Mouse (Mus musculus) intestine, embryonic 16.5 days (tissue): Measurements from ENCODE around the gene Emc9. TPM values are rescaled to one million over a fixed set of nuclear protein-coding genes. Genes with fewer than 3 reads are reported as not detected.

Experiments used
- ATAC-seq: fragments of 200-750 bp; cut with Nextera tagmentation; 2 replicates; pipeline ENCODE4 v1.8.0; 2017; ENCODE audit warnings: moderate TSS enrichment, moderate library complexity
- H3K27ac ChIP-seq: fragments of 300-500 bp; sonication (generic); 2 replicates; pipeline ENCODE4 v1.5.1; 2014; ENCODE audit warnings: mild to moderate bottlenecking, low read length
- H3K27me3 ChIP-seq: fragments of 300-500 bp; sonication (generic); replicated peaks from 2 replicates; pipeline ENCODE4 v1.6.1; 2014; ENCODE audit warnings: low read length, control low read depth, mixed read lengths; ENCODE audit not compliant: control insufficient read depth, insufficient read depth
- H3K36me3 ChIP-seq: fragments of 300-500 bp; sonication (generic); 2 replicates; pipeline ENCODE4 v1.6.1; 2014; ENCODE audit warnings: low read length, control low read depth; ENCODE audit not compliant: control insufficient read depth, insufficient read depth
- H3K4me1 ChIP-seq: fragments of 300-500 bp; sonication (generic); 2 replicates; pipeline ENCODE4 v1.6.1; 2014; ENCODE audit warnings: low read length, control low read depth, mixed read lengths; ENCODE audit not compliant: control insufficient read depth, insufficient read depth
- H3K4me2 ChIP-seq: fragments of 300-500 bp; sonication (generic); 2 replicates; pipeline ENCODE4 v1.6.1; 2014; ENCODE audit warnings: low read depth, low read length, control low read depth
- H3K4me3 ChIP-seq: fragments of 300-500 bp; sonication (generic); 2 replicates; pipeline ENCODE4 v1.5.1; 2014; ENCODE audit warnings: mild to moderate bottlenecking, low read length
- H3K9ac ChIP-seq: fragments of 300-500 bp; sonication (generic); 2 replicates; pipeline ENCODE4 v1.6.1; 2014; ENCODE audit warnings: low read depth, low read length
- H3K9me3 ChIP-seq: fragments of 300-500 bp; sonication (generic); 2 replicates; pipeline ENCODE4 v1.6.1; 2016; ENCODE audit warnings: low read length, control low read depth; ENCODE audit not compliant: control insufficient read depth
- WGBS: fragments of 180-500 bp; shearing (Covaris S2); extraction: QIAGEN DNeasy Blood & Tissue Kit; methylation state at CpG from one replicate; pipeline ENCODE4 v1.1.7; 2014; 5-methylcytosine and 5-hydroxymethylcytosine counted together
- polyA plus RNA-seq: library from polyadenylated mRNA; unstranded; fragments of >200 nt; fragmentation: Nextera tagmentation; extraction: Ambion mirVana; gene quantifications from 2 replicates; pipeline ENCODE4 v1.2.1, GENCODE M21; 2015

Gene Emc9
- polyA plus RNA-seq, 1 experiment from 2014 or later: 14.0 TPM

- 45% methylated on average over 6 of the region's 6 CpGs for WGBS
- no peak overlapping the region for H3K9ac ChIP-seq
These were observed 48.9 kb downstream of the Emc9 start for GRCm38 (mm10) chr14:55536116-55536745.

More at GRCm38 (mm10) chr14:55536116-55536745, 48.9 kb downstream of the Emc9 start:
- H3K27me3 ChIP-seq: no peaks in the 10 kb centered on the region
- H3K36me3 ChIP-seq: no peaks in the 10 kb centered on the region
- H3K27ac ChIP-seq: no peak overlapping the region
- no peaks in the 10 kb centered on the region for H3K9me3 ChIP-seq
- H3K4me1 ChIP-seq: peaks cover 12% of the 10 kb centered on the region
- no peak overlapping the region for H3K4me3 ChIP-seq
- no peak overlapping the region for H3K4me2 ChIP-seq
- ATAC-seq: no peak

Other genes with a start within 250 kb of the Emc9 start
- 165 and 167 TPM in 2 replicates for gene Dhrs4, start 106.5 kb downstream of the Emc9 start, polyA plus RNA-seq
- 1.0 TPM in 2 replicates for gene Carmil3, start 94.7 kb downstream of the Emc9 start, polyA plus RNA-seq
- gene Cpne6, start 74.9 kb downstream of the Emc9 start, polyA plus RNA-seq: 0.61 TPM in 2 replicates
- gene Nrl, start 60.3 kb downstream of the Emc9 start, polyA plus RNA-seq: not detected in 2 replicates
- 46.2 and 51.8 TPM in 2 replicates for gene Pck2, start 45.0 kb downstream of the Emc9 start, polyA plus RNA-seq
- gene Dcaf11, start 25.3 kb downstream of the Emc9 start, polyA plus RNA-seq: 102 and 104 TPM in 2 replicates
- 2.0 and 2.2 TPM in 2 replicates for gene A730061H03Rik, start 24.9 kb downstream of the Emc9 start, polyA plus RNA-seq
- 0.18 and 0.28 TPM in 2 replicates for gene Fitm1, start 9.7 kb downstream of the Emc9 start, polyA plus RNA-seq
- gene Psme1, start 7.2 kb downstream of the Emc9 start, polyA plus RNA-seq: 217 and 224 TPM in 2 replicates
- 347 and 368 TPM in 2 replicates for gene Psme2, start 5.8 kb upstream of the Emc9 start, polyA plus RNA-seq
- 19.0 and 19.8 TPM in 2 replicates for gene Rnf31, start 6.4 kb upstream of the Emc9 start, polyA plus RNA-seq
- 11.6 and 12.9 TPM in 2 replicates for gene Irf9, start 18.3 kb upstream of the Emc9 start, polyA plus RNA-seq
- 13.1 and 13.9 TPM in 2 replicates for gene Rec8, start 32.7 kb upstream of the Emc9 start, polyA plus RNA-seq
- 65.5 and 71.1 TPM in 2 replicates for gene Ipo4, start 50.7 kb upstream of the Emc9 start, polyA plus RNA-seq
- gene Gm49378, start 52.6 kb upstream of the Emc9 start, polyA plus RNA-seq: 0.53 and 0.70 TPM in 2 replicates
- gene Tm9sf1, start 58.5 kb upstream of the Emc9 start, polyA plus RNA-seq: 131 and 133 TPM in 2 replicates
- 1.0 and 1.3 TPM in 2 replicates for gene Tssk4, start 64.9 kb upstream of the Emc9 start, polyA plus RNA-seq
- 65.6 and 70.7 TPM in 2 replicates for gene Mdp1, start 75.2 kb upstream of the Emc9 start, polyA plus RNA-seq
- 52.3 and 58.4 TPM in 2 replicates for gene Gmpr2, start 86.6 kb upstream of the Emc9 start, polyA plus RNA-seq
- 464 and 495 TPM in 2 replicates for gene Nedd8, start 86.8 kb upstream of the Emc9 start, polyA plus RNA-seq
- 32.6 and 37.1 TPM in 2 replicates for gene Tinf2, start 96.5 kb upstream of the Emc9 start, polyA plus RNA-seq
- 0.75 and 1.4 TPM in 2 replicates for gene Tgm1, start 128.6 kb upstream of the Emc9 start, polyA plus RNA-seq
- gene Rabggta, start 137.0 kb upstream of the Emc9 start, polyA plus RNA-seq: 36.9 and 37.5 TPM in 2 replicates
- 151 and 173 TPM in 2 replicates for gene Dhrs1, start 160.4 kb upstream of the Emc9 start, polyA plus RNA-seq
- 28.3 and 33.6 TPM in 2 replicates for gene Nop9, start 160.4 kb upstream of the Emc9 start, polyA plus RNA-seq
- gene Cideb, start 173.2 kb upstream of the Emc9 start, polyA plus RNA-seq: 118 and 152 TPM in 2 replicates
- 0.35 and 0.82 TPM in 2 replicates for gene Ltb4r2, start 176.1 kb upstream of the Emc9 start, polyA plus RNA-seq
- gene Ltb4r1, start 180.7 kb upstream of the Emc9 start, polyA plus RNA-seq: 1.0 and 1.1 TPM in 2 replicates
- 6.5 and 6.6 TPM in 2 replicates for gene Adcy4, start 198.8 kb upstream of the Emc9 start, polyA plus RNA-seq
- gene Ripk3, start 203.6 kb upstream of the Emc9 start, polyA plus RNA-seq: 51.2 and 55.8 TPM in 2 replicates
- 21.1 and 21.2 TPM in 2 replicates for gene Nfatc4, start 237.8 kb upstream of the Emc9 start, polyA plus RNA-seq